Mouse (Mus musculus) cerebellum, adult 2 months (tissue): ENCODE measurements around the gene Asf1b.
A peak's percentile ranks its signal among the peaks of the same experiment; 100 is the strongest.

Experiments used
- CTCF ChIP-seq: fragments of 200-500 bp; IDR thresholded peaks from 2 replicates; pipeline ENCODE4 v1.5.1; 2011; ENCODE audit warnings: low read depth, mild to moderate bottlenecking, control low read depth, low read length, moderate library complexity, borderline replicate concordance; ENCODE audit not compliant: insufficient read depth
- POLR2A ChIP-seq: fragments of 200-500 bp; IDR thresholded peaks from 2 replicates; pipeline ENCODE4 v1.6.1; 2011; ENCODE audit warnings: low read length, control low read depth, borderline replicate concordance; ENCODE audit not compliant: insufficient read depth

- TF ChIP-seq POLR2A = peak; percentile 45; the same call in 1 of the 2 replicates
- TF ChIP-seq CTCF = no peak
Measured at GRCm38 (mm10) chr8:83996567-83997505, 41.5 kb downstream of the Asf1b start.
